Mouse (Mus musculus) CD8-positive naive resting alpha-beta T cell, adult 57 days (primary cell): ENCODE data around the gene Gm4559. TPM values are rescaled to one million over a fixed set of nuclear protein-coding genes. Genes with fewer than 3 reads are reported as not detected.

Experiments
- total RNA-seq: library from RNA; stranded (reverse); gene quantifications from one replicate; pipeline ENCODE4 v1.2.4, GENCODE M21; 2023

Gene Gm4559
- not detected for total RNA-seq

DNA sequence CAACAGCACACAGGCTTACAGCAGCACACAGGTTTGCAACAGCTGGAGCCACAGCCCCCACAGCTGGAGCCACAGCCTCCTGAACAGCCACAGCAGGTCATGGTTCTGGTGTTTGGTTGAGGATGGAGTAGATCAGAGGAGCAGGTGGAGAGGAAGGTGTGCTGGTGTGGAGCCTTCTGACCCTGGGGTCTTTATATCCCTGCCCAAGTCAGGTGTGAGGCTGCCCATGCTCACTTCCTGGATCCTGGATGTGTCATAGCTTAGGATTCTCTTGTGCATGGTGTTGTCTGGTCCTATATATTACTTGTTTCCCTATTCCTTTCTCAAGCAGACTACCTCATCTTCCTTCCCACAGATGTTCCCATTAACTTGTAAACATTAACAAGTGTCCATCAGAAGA lies at the start of gene Gm4559:
TSS of gene Gm4559 (minus strand) at position 101 of the 400 bp plus-strand sequence.

DNA sequence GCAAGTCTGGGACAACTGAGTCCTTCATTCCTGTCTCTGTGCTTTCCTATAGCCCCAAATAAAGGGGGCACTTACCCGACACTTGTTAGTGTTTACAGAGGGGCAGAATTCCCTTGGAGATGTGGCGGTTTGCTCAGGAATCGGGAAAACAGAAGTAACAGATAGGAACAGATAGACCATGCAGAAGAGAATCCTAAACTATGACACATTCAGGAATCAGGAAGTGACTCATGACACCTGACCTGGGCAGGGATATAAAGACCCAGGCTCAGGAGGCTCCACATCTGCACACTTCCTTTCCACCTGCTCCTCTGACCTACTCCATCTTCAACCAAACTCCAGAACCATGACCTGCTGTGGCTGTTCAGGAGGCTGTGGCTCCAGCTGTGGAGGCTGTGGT lies 29.1 kb upstream of the Gm4559 start, which contains the start of gene Krtap5-4:
TSS of gene Krtap5-4 (plus strand) at position 301 of the 400 bp plus-strand sequence.

DNA sequence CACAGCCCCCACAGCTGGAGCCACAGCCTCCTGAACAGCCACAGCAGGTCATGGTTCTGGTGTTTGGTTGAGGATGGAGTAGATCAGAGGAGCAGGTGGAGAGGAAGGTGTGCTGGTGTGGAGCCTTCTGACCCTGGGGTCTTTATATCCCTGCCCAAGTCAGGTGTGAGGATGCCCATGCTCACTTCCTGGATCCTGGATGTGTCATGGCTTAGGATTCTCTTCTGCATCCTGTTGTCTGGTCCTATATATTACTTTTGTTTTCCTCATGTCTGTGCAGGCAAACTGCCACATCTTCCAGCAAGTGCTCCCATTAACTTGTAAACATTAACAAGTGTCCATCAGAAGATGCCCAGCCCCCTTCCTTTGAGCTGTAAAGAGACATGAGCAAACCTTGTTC lies 22.9 kb upstream of the Gm4559 start, which contains the start of gene Krtap5-1:
TSS of gene Krtap5-1 (minus strand) at position 101 of the 400 bp plus-strand sequence.

GRCm38 (mm10) chr7:142258254-142258653 lies 15.9 kb downstream of the Gm4559 start, which contains the start of gene Gm2431:
TSS of gene Gm2431 (minus strand) at chr7:142258354.

DNA sequence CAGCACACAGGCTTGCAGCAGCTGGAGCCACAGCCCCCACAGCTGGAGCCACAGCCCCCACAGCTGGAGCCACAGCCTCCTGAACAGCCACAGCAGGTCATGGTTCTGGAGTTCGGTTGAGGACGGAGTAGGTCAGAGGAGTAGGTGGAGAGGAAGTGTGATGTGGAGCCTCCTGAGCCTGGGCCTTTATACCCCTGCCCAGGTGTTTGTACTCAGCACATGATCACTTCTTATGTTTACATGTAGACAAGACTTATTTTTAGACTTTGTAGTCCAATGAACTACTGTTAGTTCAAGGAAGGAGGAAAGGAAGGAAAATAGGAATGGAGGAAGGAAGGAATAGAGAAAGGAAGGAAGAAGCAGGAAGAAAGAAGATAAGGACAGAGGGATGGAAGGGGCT lies 33.2 kb downstream of the Gm4559 start, which contains the start of gene Gm40460:
TSS of gene Gm40460 (minus strand) at position 101 of the 400 bp plus-strand sequence.

GRCm38 (mm10) chr7:142229871-142230270 lies 44.3 kb downstream of the Gm4559 start, which contains the start of gene Krtap5-5:
TSS of gene Krtap5-5 (minus strand) at chr7:142229971.

Other genes with a start within 250 kb of the Gm4559 start
- 56.5 TPM for gene Mob2, start 213.3 kb downstream of the Gm4559 start, total RNA-seq
- gene Dusp8, start 178.5 kb downstream of the Gm4559 start, total RNA-seq: 3.0 TPM
- gene Gm45618, start 153.6 kb downstream of the Gm4559 start, total RNA-seq: not detected
- gene Gm39115, start 138.3 kb downstream of the Gm4559 start, total RNA-seq: not detected
- not detected for gene Gm45337, start 129.8 kb downstream of the Gm4559 start, total RNA-seq
- gene Gm29735, start 117.2 kb downstream of the Gm4559 start, total RNA-seq: not detected
- gene Gm4553, start 108.6 kb downstream of the Gm4559 start, total RNA-seq: not detected
- not detected for gene Krtap5-2, start 98.4 kb downstream of the Gm4559 start, total RNA-seq
- not detected for gene Gm10153, start 84.0 kb downstream of the Gm4559 start, total RNA-seq
- not detected for gene Krtap5-3, start 73.0 kb downstream of the Gm4559 start, total RNA-seq
- not detected for gene Gm7579, start 62.5 kb downstream of the Gm4559 start, total RNA-seq
- gene Krtap5-5, start 44.4 kb downstream of the Gm4559 start, total RNA-seq: not detected
- gene Gm40460, start 33.3 kb downstream of the Gm4559 start, total RNA-seq: not detected
- gene Gm2431, start 16.0 kb downstream of the Gm4559 start, total RNA-seq: not detected
- not detected for gene Krtap5-1, start 22.8 kb upstream of the Gm4559 start, total RNA-seq
- not detected for gene Krtap5-4, start 29.2 kb upstream of the Gm4559 start, total RNA-seq
- gene Ifitm10, start 99.4 kb upstream of the Gm4559 start, total RNA-seq: 14.5 TPM
- 3.6 TPM for gene Gm49369, start 108.3 kb upstream of the Gm4559 start, total RNA-seq
- 213 TPM for gene Ctsd, start 113.7 kb upstream of the Gm4559 start, total RNA-seq
- not detected for gene Syt8, start 160.5 kb upstream of the Gm4559 start, total RNA-seq
- gene Tnni2, start 167.4 kb upstream of the Gm4559 start, total RNA-seq: not detected
- gene Lsp1, start 186.4 kb upstream of the Gm4559 start, total RNA-seq: 696 TPM
- gene Tnnt3, start 224.5 kb upstream of the Gm4559 start, total RNA-seq: 46.5 TPM